Comparison of ENCODE assay signal across 9 mouse cellular contexts in genomic region chr16:38729610-38730288, GRCm38 (mm10). TPM values are rescaled to one million over a fixed set of nuclear protein-coding genes. Genes with fewer than 3 reads are reported as not detected.
DNase-seq lines count a peak whose midpoint lies in the region; ATAC-seq lines count a peak whose summit lies in the region.
"Had no signal": no experiment of that assay in that cellular context is flagged by ENCODE, and none has a peak within 500 bp of the region (broad histone marks: within the 10 kb centered on the region; RNA-seq: fewer than 3 reads in every experiment).

No protein-coding gene starts in this region.

- H3K4me1 ChIP-seq in neural tube, embryonic 12.5 days, result no peaks in the 10 kb centered on the region
- peaks cover 5% of the 10 kb centered on the region; the same call in 1 of the 2 replicates for H3K4me1 ChIP-seq in limb, embryonic 12.5 days (replicated peaks)
- H3K4me1 ChIP-seq: liver, embryonic 13.5 days had no signal

- H3K36me3 ChIP-seq in neural tube, embryonic 12.5 days, result no peaks in the 10 kb centered on the region
- no peaks in the 10 kb centered on the region for H3K36me3 ChIP-seq in limb, embryonic 12.5 days
- H3K36me3 ChIP-seq: liver, embryonic 13.5 days had no signal

- H3K27me3 ChIP-seq in neural tube, embryonic 12.5 days (replicated peaks), result no peaks in the 10 kb centered on the region
- no peaks in the 10 kb centered on the region for H3K27me3 ChIP-seq in limb, embryonic 12.5 days

- H3K4me3 ChIP-seq in neural tube, embryonic 12.5 days, result no peak overlapping the region
- H3K4me3 ChIP-seq in limb, embryonic 12.5 days (replicated peaks), result no peak overlapping the region
- H3K4me3 ChIP-seq: liver, embryonic 13.5 days had no signal

- 65% methylated on average over 15 of the region's 15 CpGs for WGBS in neural tube, embryonic 12.5 days
- WGBS in limb, embryonic 12.5 days, result 53% methylated on average over 15 of the region's 15 CpGs

- H3K27ac ChIP-seq in neural tube, embryonic 12.5 days, result no peak overlapping the region
- H3K27ac ChIP-seq in limb, embryonic 12.5 days, result no peak overlapping the region; the same call in 1 of the 2 replicates
- H3K27ac ChIP-seq: liver, embryonic 13.5 days had no signal

- peak; percentile 44 to 47 for DNase-seq in cerebellum, postnatal 14 days
- no peak for DNase-seq in cerebellum, adult 9-11 months
- DNase-seq in neural tube, embryonic 10.5 days (ENCODE audit: extremely low spot score, low spot score), result no peak
- DNase-seq in heart, adult 9 months (ENCODE audit: low spot score in 2 of 2), result peak; percentile 62 to 67
- DNase-seq in telencephalon, adult 2 months (ENCODE audit: low read depth, low spot score), result peak; percentile 69
- DNase-seq in gastrocnemius, adult 8-10 months (ENCODE audit: low spot score in 2 of 2), result no peak
- DNase-seq: liver, embryonic 13.5 days had no signal

- H3K9me3 ChIP-seq in neural tube, embryonic 12.5 days, result no peaks in the 10 kb centered on the region
- H3K9me3 ChIP-seq in limb, embryonic 12.5 days, result no peaks in the 10 kb centered on the region
- H3K9me3 ChIP-seq: liver, embryonic 13.5 days had no signal

- 0 out of 2 replicates have a peak overlapping the region, but pooled peaks have one; percentile 1 for H3K4me2 ChIP-seq in neural tube, embryonic 12.5 days (replicated peaks)
- H3K4me2 ChIP-seq in limb, embryonic 12.5 days, result peak overlapping the region; percentile 30
- H3K4me2 ChIP-seq: liver, embryonic 13.5 days had no signal

- ATAC-seq in neural tube, embryonic 12.5 days (ENCODE audit: low FRiP score, low read depth), result no peak
- peak; percentile 63; the same call in 1 of the 2 replicates for ATAC-seq in limb, embryonic 12.5 days (ENCODE audit: insufficient number of reproducible peaks, insufficient read depth, low FRiP score, low TSS enrichment, low read depth)

- 0 out of 2 replicates have a peak overlapping the region, but pooled peaks have one; percentile 13 for H3K9ac ChIP-seq in neural tube, embryonic 12.5 days
- no peak overlapping the region for H3K9ac ChIP-seq in limb, embryonic 12.5 days (replicated peaks)
- H3K9ac ChIP-seq: liver, embryonic 13.5 days had no signal

RNA-seq across cellular contexts. Expression of gene B4galt4, which starts 12.3 kb away (rescaled TPM):
- 20.7 and 21.4 TPM in 2 replicates for polyA plus RNA-seq in neural tube, embryonic 12.5 days (2016; fragmentation: Nextera tagmentation; extraction: Ambion mirVana)
- 33.3 and 33.6 TPM in 2 replicates for polyA plus RNA-seq in limb, embryonic 12.5 days (2016; fragmentation: Nextera tagmentation; extraction: Ambion mirVana)
- total RNA-seq in gastrocnemius, adult 8-10 months (2022), result 1 to 10 TPM; 2.3 to 3.5 (median 2.9) TPM

RNA-seq across cellular contexts. Expression of gene Arhgap31, which starts 16.7 kb away (rescaled TPM):
- 8.7 and 10.1 TPM in 2 replicates for polyA plus RNA-seq in neural tube, embryonic 12.5 days (2016; fragmentation: Nextera tagmentation; extraction: Ambion mirVana)
- polyA plus RNA-seq in limb, embryonic 12.5 days (2016; fragmentation: Nextera tagmentation; extraction: Ambion mirVana), result 8.8 and 9.9 TPM in 2 replicates
- total RNA-seq in gastrocnemius, adult 8-10 months (2022), result 10 to 100 TPM in 2 of 4 experiments, 1 to 10 TPM in 2; 9.3 to 14.3 (median 11.0) TPM

Comparison
In these comparisons a context has a peak if more than half of its experiments do, and no peak if none do; other contexts are left out.
1. DNase-seq: peak in cerebellum, postnatal 14 days (2 of 2), heart, adult 9 months (2 of 2) and telencephalon, adult 2 months (single experiment); none in cerebellum, adult 9-11 months (single experiment), neural tube, embryonic 10.5 days (single experiment) and gastrocnemius, adult 8-10 months (0 of 2).